Mouse (Mus musculus) C2C12 (cell line): Measurements from ENCODE around the gene Pomgnt1.

Source experiments
- CTCF ChIP-seq: IDR thresholded peaks from one replicate; pipeline ENCODE4 v1.5.1; 2011; ENCODE audit not compliant: control insufficient read depth, insufficient read depth, insufficient read length
- MAX ChIP-seq: IDR thresholded peaks from one replicate; pipeline ENCODE4 v1.6.1; 2011; ENCODE audit warnings: mild to moderate bottlenecking, control low read depth
- MYOD1 ChIP-seq: IDR thresholded peaks from one replicate; pipeline ENCODE4 v1.6.1; 2011; ENCODE audit warnings: low read depth; ENCODE audit not compliant: control insufficient read depth, insufficient read length
- MYOG ChIP-seq: IDR thresholded peaks from one replicate; pipeline ENCODE4 v1.6.1; 2011; ENCODE audit not compliant: control insufficient read depth, insufficient read length; ENCODE audit errors: extremely low read depth
- USF1 ChIP-seq: IDR thresholded peaks from one replicate; pipeline ENCODE4 v1.6.1; 2011; ENCODE audit warnings: low read depth, mild to moderate bottlenecking, control low read depth, moderate library complexity

DNA sequence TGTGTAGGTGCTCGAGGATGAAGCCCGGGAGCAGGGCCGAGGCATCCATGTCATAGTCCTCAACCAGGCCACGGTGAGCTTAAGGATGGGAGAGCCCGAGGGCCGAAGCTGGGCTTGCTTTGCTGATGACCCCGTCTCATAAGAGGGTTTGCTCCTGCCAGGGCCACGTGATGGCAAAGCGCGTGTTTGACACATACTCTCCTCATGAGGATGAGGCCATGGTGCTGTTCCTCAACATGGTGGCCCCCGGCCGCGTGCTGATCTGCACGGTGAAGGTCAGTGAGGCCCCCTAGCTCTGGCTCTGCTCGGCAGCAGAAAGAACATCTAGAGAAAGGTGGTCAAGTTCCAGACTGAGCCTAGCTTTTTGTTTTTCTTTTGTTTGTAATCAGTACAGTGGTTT, 29.1 kb downstream of the Pomgnt1 start:
- no peak for TF ChIP-seq CTCF
- TF ChIP-seq MYOD1 = no peak
- TF ChIP-seq MAX = no peak
- TF ChIP-seq USF1 = no peak
- TF ChIP-seq MYOG = no peak
